Mouse (Mus musculus) G1E (cell line): Measurements from ENCODE around the gene Plxna4. TPM values are rescaled to one million over a fixed set of nuclear protein-coding genes. Genes with fewer than 3 reads are reported as not detected.

Source experiments
- ATAC-seq: 2 replicates; pipeline ENCODE4 v1.8.0; 2016; ENCODE audit warnings: mild to moderate bottlenecking; ENCODE audit not compliant: insufficient number of reproducible peaks, poor library complexity, low FRiP score, severe bottlenecking; ENCODE audit errors: extremely low read depth
- DNase-seq: peaks from one replicate; pipeline ENCODE4 v3.0.0; 2012; ENCODE audit warnings: low spot score
- H3K27me3 ChIP-seq: 2 replicates; pipeline ENCODE4 v1.6.1; 2012; ENCODE audit warnings: mild to moderate bottlenecking, low read length, inconsistent platforms; ENCODE audit not compliant: insufficient read depth
- H3K36me3 ChIP-seq: replicated peaks from 2 replicates; pipeline ENCODE3; 2012; ENCODE audit warnings: mild to moderate bottlenecking, inconsistent platforms
- H3K4me1 ChIP-seq: 2 replicates; pipeline ENCODE4 v1.6.1; 2012; ENCODE audit warnings: low read depth, low read length, inconsistent platforms, mixed read lengths; ENCODE audit not compliant: insufficient read depth
- H3K4me3 ChIP-seq: 2 replicates; pipeline ENCODE4 v1.5.1; 2012; ENCODE audit warnings: low read depth, mild to moderate bottlenecking, inconsistent platforms, low read length, moderate library complexity, mixed read lengths
- H3K9me3 ChIP-seq: replicated peaks from 2 replicates; pipeline ENCODE4 v1.6.1; 2012; ENCODE audit warnings: inconsistent platforms
- CTCF ChIP-seq: IDR thresholded peaks from 2 replicates; pipeline ENCODE4 v1.5.1; 2012; ENCODE audit warnings: low read depth, low read length, inconsistent platforms, mixed read lengths
- GATA1 ChIP-seq: IDR thresholded peaks from 2 replicates; pipeline ENCODE4 v1.6.1; 2012; ENCODE audit warnings: borderline replicate concordance, low read length, inconsistent platforms, mixed read lengths
- GATA2 ChIP-seq: IDR thresholded peaks from 2 replicates; pipeline ENCODE4 v1.6.1; 2012; ENCODE audit warnings: low read depth, low read length, inconsistent platforms, borderline replicate concordance
- POLR2AphosphoS5 ChIP-seq: IDR thresholded peaks from 2 replicates; pipeline ENCODE4 v1.6.1; 2012; ENCODE audit warnings: low read depth, low read length, inconsistent platforms; ENCODE audit not compliant: insufficient replicate concordance
- TAL1 ChIP-seq: conservative IDR thresholded peaks from 2 replicates; pipeline ENCODE4 v1.6.1; 2012; ENCODE audit warnings: low read depth, low read length, inconsistent platforms, mixed read lengths
- polyA plus RNA-seq: library from polyadenylated mRNA; stranded (reverse); fragments of >175 nt; gene quantifications from 2 replicates; pipeline ENCODE4 v1.2.3, GENCODE M21; 2012
- total RNA-seq, 2 experiments: library from RNA; stranded (forward) in 1 of 2; stranded (reverse) in 1 of 2; fragments of 200-1000 nt in 1 of 2; fragments of >200 nt in 1 of 2; fragmentation: Nextera tagmentation in 1 of 2; gene quantifications; 2 replicates each; pipeline ENCODE4 v1.2.3; 2014 to 2017

Gene Plxna4
- total and polyA plus RNA-seq, 3 experiments: 0.11 TPM; not detected in 2

DNA sequence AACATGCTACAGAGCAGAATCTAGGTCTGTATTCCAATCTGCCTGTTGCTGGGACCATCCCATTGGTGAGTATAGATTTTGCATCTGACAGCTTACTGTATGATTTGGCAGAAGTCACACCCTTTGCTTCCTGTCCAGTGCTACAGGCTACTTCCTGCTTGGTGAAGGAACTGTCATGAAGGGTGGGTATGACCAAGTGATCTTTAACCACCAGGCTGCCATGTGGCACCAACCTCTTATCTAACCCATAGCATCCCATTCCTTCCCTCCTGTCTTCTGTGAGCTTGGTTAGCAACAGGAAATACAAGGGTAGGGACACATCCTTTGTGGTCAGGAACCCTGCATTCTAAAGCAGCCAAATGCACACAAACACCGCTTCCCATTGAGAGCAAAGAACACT is 429.6 kb downstream of the Plxna4 start:
- Histone ChIP-seq H3K27me3 (no peaks in the 10 kb centered on the region), H3K4me3 (no peak overlapping the region), H3K36me3 (no peaks in the 10 kb centered on the region), H3K4me1 (no peaks in the 10 kb centered on the region), H3K9me3 (no peaks in the 10 kb centered on the region)
- TF ChIP-seq POLR2AphosphoS5 (no peak), GATA2 (no peak), TAL1 (no peak), CTCF (no peak), GATA1 (no peak)
- DNase-seq: no peak
- ATAC-seq: no peak

DNA sequence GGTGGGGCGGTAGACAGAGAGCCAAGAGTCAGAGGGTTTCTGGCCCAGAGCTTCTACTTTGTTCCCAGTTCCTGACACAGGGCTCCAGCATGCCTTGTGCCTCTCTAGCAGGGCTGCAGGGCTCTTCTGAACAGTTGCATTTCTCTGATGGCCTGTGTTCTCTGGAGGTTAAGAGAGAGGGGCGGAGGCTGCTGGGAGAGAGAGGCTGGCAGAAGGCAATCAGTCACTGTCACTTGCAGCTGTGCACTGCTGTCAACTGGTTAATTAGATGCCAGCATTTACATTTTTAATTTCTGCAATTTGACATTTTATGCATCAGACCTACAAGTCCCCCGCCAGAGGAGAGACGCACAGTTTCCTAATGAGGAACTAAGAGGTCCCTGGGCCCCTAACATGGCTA is 434.8 kb downstream of the Plxna4 start:
- DNase-seq: no peak
- Histone ChIP-seq H3K4me3 (no peak overlapping the region), H3K27me3 (no peaks in the 10 kb centered on the region), H3K9me3 (no peaks in the 10 kb centered on the region), H3K36me3 (no peaks in the 10 kb centered on the region), H3K4me1 (no peaks in the 10 kb centered on the region)
- TF ChIP-seq CTCF: no peak
- no peak for TF ChIP-seq GATA1
- ATAC-seq: no peak

DNA sequence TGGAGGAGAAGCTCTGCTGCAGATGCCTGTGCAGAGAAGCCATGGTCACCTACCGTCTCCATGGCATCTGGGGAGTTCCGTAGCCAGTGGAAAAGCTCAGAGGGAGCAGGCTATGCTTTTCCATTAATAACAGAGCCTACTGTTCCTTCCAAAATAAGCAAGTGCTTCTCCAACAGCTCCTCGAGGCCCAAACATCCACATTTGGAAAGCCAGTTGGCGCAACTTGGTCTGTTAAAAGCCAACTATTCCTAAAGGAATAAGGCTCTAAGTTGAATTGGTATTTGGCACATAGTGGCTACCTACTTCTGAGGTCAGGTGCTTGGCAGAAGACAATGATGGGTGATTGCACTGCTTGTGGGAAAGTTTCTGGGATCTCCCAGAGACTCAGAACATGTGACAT is 437.2 kb downstream of the Plxna4 start:
- H3K4me1 ChIP-seq: no peaks in the 10 kb centered on the region
- no peaks in the 10 kb centered on the region for H3K27me3 ChIP-seq
- DNase-seq (no peak), ATAC-seq (no peak)
- no peaks in the 10 kb centered on the region for H3K9me3 ChIP-seq
- no peaks in the 10 kb centered on the region for H3K36me3 ChIP-seq
- TF ChIP-seq GATA1 (no peak), GATA2 (no peak), CTCF (no peak)
- H3K4me3 ChIP-seq: no peak overlapping the region

DNA sequence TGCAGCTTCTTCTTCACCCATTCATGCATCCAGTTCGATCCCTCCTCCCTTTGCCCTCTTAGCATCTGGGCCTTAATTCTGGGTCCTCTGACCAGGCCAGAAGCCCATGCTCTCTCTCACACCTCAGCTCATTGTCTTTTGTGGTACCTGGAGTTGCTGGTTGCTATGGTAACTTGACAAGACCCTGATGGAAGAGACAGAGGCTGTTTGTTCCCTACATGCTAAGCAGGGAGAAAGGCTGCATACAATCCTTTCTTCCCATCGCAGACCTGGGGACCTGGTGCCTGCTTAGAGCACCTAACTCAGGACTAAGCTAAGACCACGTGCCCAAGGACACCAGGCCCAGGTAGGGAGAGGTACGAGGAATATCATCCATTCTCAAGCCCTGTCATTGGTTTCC is 443.2 kb downstream of the Plxna4 start:
- ATAC-seq (no peak), DNase-seq (no peak)
- no peak overlapping the region for H3K4me3 ChIP-seq
- H3K4me1 ChIP-seq: no peaks in the 10 kb centered on the region
- no peaks in the 10 kb centered on the region for H3K36me3 ChIP-seq
- TF ChIP-seq POLR2AphosphoS5: no peak
- H3K9me3 ChIP-seq: no peaks in the 10 kb centered on the region
- H3K27me3 ChIP-seq: no peaks in the 10 kb centered on the region

DNA sequence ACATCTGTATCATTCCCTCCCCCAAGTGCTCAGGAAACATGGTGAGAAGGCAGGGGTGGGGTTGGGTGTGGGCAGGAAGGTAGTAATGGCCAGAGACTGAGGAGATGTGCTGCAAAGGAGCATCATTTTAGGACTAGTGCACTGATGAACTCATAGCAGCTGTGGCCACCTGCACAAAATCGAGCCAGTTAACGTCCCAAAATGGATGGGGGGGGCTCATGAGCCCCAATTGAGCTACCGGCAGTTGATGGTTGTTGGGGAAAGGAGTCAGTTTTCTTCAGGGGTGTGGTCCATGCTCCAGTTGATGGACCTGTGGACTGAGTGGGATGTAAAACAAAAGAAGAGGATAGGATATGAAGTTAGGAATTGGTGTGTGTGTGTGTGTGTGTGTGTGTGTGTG is 448.5 kb downstream of the Plxna4 start:
- Histone ChIP-seq H3K9me3 (no peaks in the 10 kb centered on the region), H3K27me3 (no peaks in the 10 kb centered on the region), H3K4me3 (no peak overlapping the region), H3K4me1 (no peaks in the 10 kb centered on the region), H3K36me3 (no peaks in the 10 kb centered on the region)
- TF ChIP-seq GATA1 (no peak), POLR2AphosphoS5 (no peak), CTCF (no peak), GATA2 (no peak), TAL1 (no peak)
- DNase-seq (no peak), ATAC-seq (no peak)

DNA sequence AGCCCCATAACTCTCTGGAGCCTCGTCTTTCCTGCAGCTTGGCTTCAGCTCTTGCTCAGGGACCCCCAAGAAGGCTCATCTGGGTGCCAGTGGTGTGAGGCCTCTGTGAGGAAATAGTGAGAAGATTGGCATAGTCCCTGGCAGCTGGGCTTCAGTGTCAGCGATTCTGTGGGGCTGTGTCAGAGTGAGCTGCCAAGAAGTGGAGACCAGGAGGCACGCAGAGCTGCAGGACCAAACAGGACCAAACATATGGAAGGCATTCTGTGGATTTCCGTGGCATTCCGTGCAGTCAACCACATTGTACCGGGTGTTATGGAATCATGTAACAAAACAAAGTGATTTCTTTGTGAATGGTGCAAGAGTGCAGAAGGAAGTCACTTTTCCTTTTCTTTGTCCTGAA is 461.1 kb downstream of the Plxna4 start:
- H3K36me3 ChIP-seq: no peaks in the 10 kb centered on the region
- DNase-seq: no peak
- ATAC-seq: no peak
- H3K27me3 ChIP-seq: no peaks in the 10 kb centered on the region
- H3K9me3 ChIP-seq: no peaks in the 10 kb centered on the region
- TF ChIP-seq POLR2AphosphoS5: no peak
- no peak overlapping the region for H3K4me3 ChIP-seq
- no peaks in the 10 kb centered on the region for H3K4me1 ChIP-seq

DNA sequence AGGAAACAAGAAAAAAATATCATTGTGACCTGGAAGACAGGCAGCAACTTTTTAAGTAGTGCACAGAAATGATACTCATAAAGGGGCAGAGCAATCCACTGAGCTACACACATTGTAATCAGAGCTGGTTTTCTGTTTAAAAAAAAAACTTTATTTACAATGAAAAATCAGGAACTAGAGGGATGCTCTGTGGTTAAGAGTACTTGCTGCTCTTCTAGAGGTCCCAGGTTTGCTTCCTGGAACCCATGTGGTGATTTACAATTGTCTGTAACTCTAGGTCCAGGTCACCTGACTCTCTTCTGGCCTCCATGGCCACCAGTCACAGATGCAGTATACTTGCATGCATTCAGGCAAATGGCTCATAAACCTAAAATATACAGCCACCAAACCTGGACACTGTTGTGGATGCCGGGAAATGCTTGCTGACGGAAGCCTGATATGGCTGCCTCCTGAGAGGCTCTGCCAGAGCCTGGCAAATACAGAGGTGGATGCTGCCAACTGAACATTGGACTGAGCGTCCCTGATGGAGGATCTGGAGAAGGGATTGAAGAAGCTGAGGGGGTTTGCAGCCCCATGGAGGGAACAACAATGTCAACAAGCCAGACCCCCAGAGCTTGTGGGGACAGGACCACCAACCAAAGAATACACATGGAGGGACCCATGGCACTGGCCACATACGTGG is 465.3 kb downstream of the Plxna4 start:
- no peaks in the 10 kb centered on the region for H3K9me3 ChIP-seq
- TF ChIP-seq POLR2AphosphoS5: no peak
- TF ChIP-seq TAL1: no peak
- no peak for TF ChIP-seq CTCF
- TF ChIP-seq GATA1: no peak
- TF ChIP-seq GATA2: no peak
- H3K4me3 ChIP-seq: no peak overlapping the region
- ATAC-seq (no peak), DNase-seq (no peak)
- no peaks in the 10 kb centered on the region for H3K27me3 ChIP-seq
- H3K4me1 ChIP-seq: no peaks in the 10 kb centered on the region
- no peaks in the 10 kb centered on the region for H3K36me3 ChIP-seq
